Mouse (Mus musculus) MEL (cell line): ENCODE results near the gene Tnfsfm13. TPM values are rescaled to one million over a fixed set of nuclear protein-coding genes. Genes with fewer than 3 reads are reported as not detected.
A peak's percentile ranks its signal among the peaks of the same experiment; 100 is the strongest.

Source experiments
- DNase-seq: peaks from one replicate; pipeline ENCODE4 v3.0.0; 2011; ENCODE audit warnings: low read depth, low spot score
- H3K27ac ChIP-seq: 2 replicates; pipeline ENCODE4 v1.5.1; 2012; ENCODE audit warnings: low read depth, mild to moderate bottlenecking, control low read depth, low read length, moderate library complexity; ENCODE audit not compliant: control insufficient read depth
- H3K27me3 ChIP-seq, 2 experiments: fragments of 150-350 bp in 1 of 2; sonication (generic) in 1 of 2; 2 replicates each; pipeline ENCODE4 v1.6.1; 2012; ENCODE audit warnings: low read length in 2 of 2, mild to moderate bottlenecking in 2 of 2, improper control_type of control experiment in 1 of 2, moderate library complexity in 1 of 2; ENCODE audit not compliant: insufficient read depth in 2 of 2, control insufficient read depth in 1 of 2
- H3K36me3 ChIP-seq, 2 experiments: 2 replicates each; pipeline ENCODE4 v1.6.1; 2012 to 2014; ENCODE audit warnings: low read length in 2 of 2, improper control_type of control experiment in 1 of 2, inconsistent platforms in 1 of 2, mild to moderate bottlenecking in 1 of 2; ENCODE audit not compliant: insufficient read depth in 2 of 2, control insufficient read depth in 1 of 2
- H3K4me1 ChIP-seq, 2 experiments: fragments of 150-350 bp in 1 of 2; sonication (generic) in 1 of 2; 2 replicates each; pipeline ENCODE4 v1.6.1; 2012; ENCODE audit warnings: low read length in 2 of 2, improper control_type of control experiment in 1 of 2, mild to moderate bottlenecking in 1 of 2; ENCODE audit not compliant: insufficient read depth in 2 of 2, control insufficient read depth in 1 of 2
- H3K4me3 ChIP-seq, 2 experiments: fragments of 150-350 bp in 1 of 2; sonication (generic) in 1 of 2; 2 replicates each; pipeline ENCODE4 v1.5.1; 2012; ENCODE audit warnings: low read depth in 2 of 2, low read length in 2 of 2, mild to moderate bottlenecking in 2 of 2, moderate library complexity in 2 of 2, control low read depth in 1 of 2, improper control_type of control experiment in 1 of 2; ENCODE audit not compliant: control insufficient read depth in 1 of 2, insufficient read depth in 1 of 2
- H3K79me2 ChIP-seq: 2 replicates; pipeline ENCODE4 v1.6.1; 2012; ENCODE audit warnings: mild to moderate bottlenecking, low read length, moderate library complexity; ENCODE audit not compliant: control insufficient read depth, poor library complexity, insufficient read depth
- H3K9ac ChIP-seq: 2 replicates; pipeline ENCODE4 v1.6.1; 2012; ENCODE audit warnings: low read depth, mild to moderate bottlenecking, control low read depth, low read length, moderate library complexity; ENCODE audit not compliant: control insufficient read depth, poor library complexity, severe bottlenecking
- H3K9me3 ChIP-seq: fragments of 150-350 bp; sonication (generic); replicated peaks from 2 replicates; pipeline ENCODE4 v1.6.1; 2012; ENCODE audit warnings: mild to moderate bottlenecking, low read length, improper control_type of control experiment, moderate library complexity; ENCODE audit not compliant: insufficient read depth
- BHLHE40 ChIP-seq: IDR thresholded peaks from 2 replicates; pipeline ENCODE4 v1.6.1; 2012; ENCODE audit warnings: low read depth, mild to moderate bottlenecking, inconsistent platforms, low read length, improper control_type of control experiment, borderline replicate concordance
- CHD1 ChIP-seq: IDR thresholded peaks from 2 replicates; pipeline ENCODE4 v1.6.1; 2012; ENCODE audit warnings: low read depth, mild to moderate bottlenecking, inconsistent platforms, low read length, improper control_type of control experiment
- CHD2 ChIP-seq: IDR thresholded peaks from 2 replicates; pipeline ENCODE4 v1.6.1; 2011; ENCODE audit warnings: low read length, improper control_type of control experiment
- CTCF ChIP-seq, 3 experiments: IDR thresholded peaks in 2 of 3; conservative IDR thresholded peaks in 1 of 3; 2 replicates each; pipeline ENCODE4 v1.5.1; 2011 to 2012; ENCODE audit warnings: low read length in 3 of 3, low read depth in 2 of 3, mild to moderate bottlenecking in 2 of 3, improper control_type of control experiment in 1 of 3, inconsistent platforms in 1 of 3, mixed read lengths in 1 of 3, moderate library complexity in 1 of 3; ENCODE audit not compliant: control insufficient read depth in 1 of 3, insufficient read depth in 1 of 3, poor library complexity in 1 of 3, severe bottlenecking in 1 of 3
- E2F4 ChIP-seq: IDR thresholded peaks from 2 replicates; pipeline ENCODE4 v1.6.1; 2011; ENCODE audit warnings: low read depth, low read length, improper control_type of control experiment, borderline replicate concordance
- ELF1 ChIP-seq: IDR thresholded peaks from 2 replicates; pipeline ENCODE4 v1.6.1; 2014; ENCODE audit warnings: low read depth, mild to moderate bottlenecking, inconsistent platforms, low read length, improper control_type of control experiment, moderate library complexity
- EP300 ChIP-seq, 2 experiments: IDR thresholded peaks; 2 replicates each; pipeline ENCODE4 v1.6.1; 2011; ENCODE audit warnings: improper control_type of control experiment in 2 of 2, low read length in 2 of 2, low read depth in 1 of 2, mild to moderate bottlenecking in 1 of 2
- ETS1 ChIP-seq: IDR thresholded peaks from 2 replicates; pipeline ENCODE4 v1.6.1; 2012; ENCODE audit warnings: low read depth, mild to moderate bottlenecking, inconsistent platforms, low read length, improper control_type of control experiment, moderate library complexity
- HCFC1 ChIP-seq: IDR thresholded peaks from 2 replicates; pipeline ENCODE4 v1.6.1; 2012; ENCODE audit warnings: low read depth, mild to moderate bottlenecking, inconsistent platforms, low read length, improper control_type of control experiment, moderate library complexity
- JUND ChIP-seq: IDR thresholded peaks from 2 replicates; pipeline ENCODE4 v1.6.1; 2011; ENCODE audit warnings: low read depth, mild to moderate bottlenecking, improper control_type of control experiment, low read length
- KAT2A ChIP-seq: conservative IDR thresholded peaks from 2 replicates; pipeline ENCODE4 v1.6.1; 2012; ENCODE audit warnings: low read depth, low read length, improper control_type of control experiment, inconsistent platforms
- MAFK ChIP-seq: IDR thresholded peaks from 2 replicates; pipeline ENCODE4 v1.6.1; 2011; ENCODE audit warnings: low read depth, mild to moderate bottlenecking, low read length, improper control_type of control experiment, borderline replicate concordance
- MAX ChIP-seq: IDR thresholded peaks from 2 replicates; pipeline ENCODE4 v1.6.1; 2011; ENCODE audit warnings: low read length, improper control_type of control experiment
- MAZ ChIP-seq: IDR thresholded peaks from 2 replicates; pipeline ENCODE4 v1.6.1; 2012; ENCODE audit warnings: low read depth, mild to moderate bottlenecking, inconsistent platforms, low read length, improper control_type of control experiment
- MEF2A ChIP-seq: IDR thresholded peaks from 2 replicates; pipeline ENCODE4 v1.6.1; 2014; ENCODE audit warnings: low read depth, mild to moderate bottlenecking, inconsistent platforms, low read length, improper control_type of control experiment; ENCODE audit not compliant: poor library complexity, insufficient replicate concordance, severe bottlenecking; ENCODE audit errors: extremely low read depth
- MXI1 ChIP-seq: IDR thresholded peaks from 2 replicates; pipeline ENCODE4 v1.6.1; 2011; ENCODE audit warnings: mild to moderate bottlenecking, low read depth, low read length, improper control_type of control experiment
- MYC ChIP-seq: IDR thresholded peaks from 2 replicates; pipeline ENCODE4 v1.6.1; 2011; ENCODE audit warnings: low read depth, mild to moderate bottlenecking, low read length, improper control_type of control experiment, moderate library complexity
- NRF1 ChIP-seq: IDR thresholded peaks from 2 replicates; pipeline ENCODE4 v1.6.1; 2014; ENCODE audit warnings: low read depth, mild to moderate bottlenecking, inconsistent platforms, low read length, improper control_type of control experiment, moderate library complexity; ENCODE audit not compliant: poor library complexity, insufficient read depth, severe bottlenecking
- POLR2A ChIP-seq, 2 experiments: IDR thresholded peaks; 2 replicates each; pipeline ENCODE4 v1.6.1; 2011 to 2012; ENCODE audit warnings: low read length in 2 of 2, mild to moderate bottlenecking in 2 of 2, control low read depth in 1 of 2, improper control_type of control experiment in 1 of 2, low read depth in 1 of 2, moderate library complexity in 1 of 2; ENCODE audit not compliant: control insufficient read depth in 1 of 2, insufficient read depth in 1 of 2, poor library complexity in 1 of 2
- POLR2AphosphoS2 ChIP-seq: IDR thresholded peaks from 2 replicates; pipeline ENCODE4 v1.6.1; 2011; ENCODE audit warnings: low read length, improper control_type of control experiment
- RAD21 ChIP-seq: IDR thresholded peaks from 2 replicates; pipeline ENCODE4 v1.6.1; 2011; ENCODE audit warnings: mild to moderate bottlenecking, low read depth, low read length, improper control_type of control experiment
- SIN3A ChIP-seq: IDR thresholded peaks from 2 replicates; pipeline ENCODE4 v1.6.1; 2012; ENCODE audit warnings: low read length, improper control_type of control experiment, inconsistent platforms
- SMC3 ChIP-seq: IDR thresholded peaks from 2 replicates; pipeline ENCODE4 v1.6.1; 2011; ENCODE audit warnings: low read depth, low read length, improper control_type of control experiment
- TAL1 ChIP-seq: IDR thresholded peaks from 2 replicates; pipeline ENCODE4 v1.6.1; 2012; ENCODE audit warnings: mild to moderate bottlenecking, inconsistent platforms, low read length, moderate library complexity, mixed read lengths
- TCF12 ChIP-seq: IDR thresholded peaks from 2 replicates; pipeline ENCODE4 v1.6.1; 2014; ENCODE audit warnings: low read depth, mild to moderate bottlenecking, inconsistent platforms, low read length, improper control_type of control experiment, moderate library complexity
- USF1 ChIP-seq: IDR thresholded peaks from 2 replicates; pipeline ENCODE4 v1.6.1; 2014; ENCODE audit warnings: low read depth, mild to moderate bottlenecking, inconsistent platforms, low read length, improper control_type of control experiment, moderate library complexity
- ZC3H11A ChIP-seq: IDR thresholded peaks from 2 replicates; pipeline ENCODE4 v1.6.1; 2012; ENCODE audit warnings: low read depth, mild to moderate bottlenecking, inconsistent platforms, low read length, improper control_type of control experiment
- ZMIZ1 ChIP-seq: IDR thresholded peaks from 2 replicates; pipeline ENCODE4 v1.6.1; 2012; ENCODE audit warnings: low read depth, mild to moderate bottlenecking, inconsistent platforms, low read length, improper control_type of control experiment, moderate library complexity
- polyA plus RNA-seq, 2 experiments: library from polyadenylated mRNA; stranded (reverse) in 1 of 2; unstranded in 1 of 2; fragments of >175 nt in 1 of 2; fragments of >200 nt in 1 of 2; gene quantifications; 2 replicates each; pipeline versions ENCODE4 v1.2.1 to v1.2.4; 2012; ENCODE audit warnings: low replicate concordance in 2 of 2, low read depth in 1 of 2; ENCODE audit not compliant: insufficient read length in 2 of 2, insufficient read depth in 1 of 2, missing spikeins in 1 of 2
- total RNA-seq: library from RNA; depleted of rRNA; stranded (reverse); fragments of 300-350 nt; gene quantifications from 2 replicates; pipeline ENCODE4 v1.2.3, GENCODE M21; 2012

Gene Tnfsfm13
- total and polyA plus RNA-seq, 3 experiments = not detected

DNA sequence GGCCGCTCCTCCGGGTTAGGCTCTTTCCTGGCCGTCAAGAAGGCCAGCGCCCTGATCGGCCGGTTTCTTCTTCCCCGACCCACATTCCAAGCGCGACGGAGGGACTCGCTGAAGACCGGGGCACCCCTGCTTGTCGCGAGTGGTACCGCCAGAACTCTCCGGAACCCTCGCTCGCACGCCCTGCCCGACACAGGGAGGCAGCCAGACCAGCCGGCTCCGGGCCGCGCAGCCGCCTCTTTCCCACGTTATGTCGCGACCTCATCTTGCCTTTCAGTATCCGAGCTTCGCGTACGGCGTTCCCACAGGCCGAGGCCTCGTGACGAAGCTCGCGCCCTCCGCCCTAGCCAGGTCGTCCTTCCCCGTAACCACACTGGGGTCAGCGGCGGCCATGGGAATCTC lies 24.2 kb downstream of the Tnfsfm13 start:
- peak overlapping the region; percentile 61 to 98 for H3K4me3 ChIP-seq
- peak overlapping the region; percentile 96 for H3K27ac ChIP-seq
- H3K36me3 ChIP-seq = peaks cover 17 to 26% of the 10 kb centered on the region in 2 experiments
- peaks cover 37% of the 10 kb centered on the region for H3K79me2 ChIP-seq
- peaks cover 0 to 15% of the 10 kb centered on the region in 2 experiments; a peak in 1 of 4 replicates for H3K4me1 ChIP-seq
- no peaks in the 10 kb centered on the region for H3K9me3 ChIP-seq
- H3K27me3 ChIP-seq = no peaks in the 10 kb centered on the region
- DNase-seq = no peak
- peak overlapping the region; percentile 100 for H3K9ac ChIP-seq
- TF ChIP-seq MEF2A (0 out of 2 replicates have a peak, but pooled peaks have one; percentile 12), MYC (no peak)

DNA sequence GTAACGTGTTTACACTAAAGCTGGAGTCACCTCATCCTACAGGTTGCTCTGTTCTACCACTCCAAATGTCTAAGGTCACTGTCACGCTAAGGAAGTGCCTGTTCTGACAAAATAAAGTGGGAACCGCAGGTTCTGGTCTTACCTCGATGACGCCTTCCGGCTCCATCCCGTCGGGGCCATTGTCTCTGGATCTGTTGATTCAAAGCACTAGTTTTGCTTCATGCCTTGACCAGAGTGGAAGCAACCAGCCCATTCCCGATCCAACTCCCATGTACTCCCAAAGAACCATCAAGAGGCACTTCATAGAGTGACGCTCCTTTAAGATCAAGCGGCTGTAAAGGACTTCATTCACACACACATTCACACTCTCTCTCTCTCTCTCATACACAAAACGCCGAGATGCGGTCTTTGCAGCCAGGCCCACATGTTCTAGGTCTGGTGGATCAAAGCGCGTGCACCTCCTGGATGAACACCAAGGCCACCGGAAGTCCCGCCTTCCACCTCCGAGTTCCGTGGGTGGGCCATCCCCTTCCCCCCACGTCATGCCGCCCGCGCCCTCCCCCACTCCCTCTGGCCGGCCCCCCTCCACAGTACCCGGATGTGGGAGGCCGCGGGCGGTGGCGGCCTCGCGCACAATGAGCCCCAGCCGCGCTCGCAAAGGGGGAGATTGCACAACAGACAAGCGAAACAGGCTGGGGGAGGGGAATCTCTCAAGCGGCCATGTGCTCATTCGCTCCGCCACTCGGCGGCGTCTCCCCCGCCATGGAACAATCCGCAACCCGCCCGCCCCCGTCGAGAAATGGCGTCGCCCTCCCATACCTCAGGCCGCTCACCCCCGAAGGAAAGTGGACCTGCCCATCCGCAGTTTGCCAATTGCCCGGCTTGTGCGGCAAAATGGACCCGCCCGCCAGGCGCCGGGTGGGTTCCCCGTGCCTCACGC lies 24.8 kb downstream of the Tnfsfm13 start:
- H3K79me2 ChIP-seq = peaks cover 36% of the 10 kb centered on the region
- H3K27me3 ChIP-seq = no peaks in the 10 kb centered on the region
- H3K9ac ChIP-seq = peak overlapping the region; percentile 100
- peak; percentile 96 for DNase-seq
- H3K36me3 ChIP-seq = peaks cover 13 to 26% of the 10 kb centered on the region in 2 experiments
- peak overlapping the region; percentile 96 for H3K27ac ChIP-seq
- no peaks in the 10 kb centered on the region for H3K9me3 ChIP-seq
- peaks cover 0 to 15% of the 10 kb centered on the region in 2 experiments; a peak in 1 of 4 replicates for H3K4me1 ChIP-seq
- H3K4me3 ChIP-seq = peak overlapping the region; percentile 61 to 98
- TF ChIP-seq CHD2 (peak; percentile 70), JUND (no peak), MEF2A (no peak), EP300 (IDR thresholded peaks at IDR 0.05; ENCODE audit: low read depth in 1 of 2, low read length in 2 of 2) (peak in 1 of 2 experiments; percentile 74; a peak in 2 of 4 replicates), ELF1 (peak; percentile 92), POLR2AphosphoS2 (peak; percentile 96), MYC (peak; percentile 95), SMC3 (peak; percentile 28), TCF12 (peak; percentile 69; the same call in 1 of the 2 replicates), POLR2A (IDR thresholded peaks at IDR 0.05; ENCODE audit: control insufficient read depth in 1 of 2, insufficient read depth in 1 of 2, low read depth in 1 of 2, low read length in 2 of 2, poor library complexity in 1 of 2) (peak; percentile 52 to 64; a peak in 3 of 4 replicates), KAT2A (peak; percentile 68; the same call in 1 of the 2 replicates), MXI1 (peak; percentile 98), NRF1 (peak; percentile 36; the same call in 1 of the 2 replicates), MAZ (peak; percentile 100), CTCF (IDR thresholded peaks at IDR 0.05 in 2 of 3, conservative IDR thresholded peaks at IDR 0.05 in 1 of 3; ENCODE audit: control insufficient read depth in 1 of 3, insufficient read depth in 1 of 3, low read depth in 2 of 3, low read length in 3 of 3, poor library complexity in 1 of 3, severe bottlenecking in 1 of 3) (no peak), ZMIZ1 (peak; percentile 89; the same call in 1 of the 2 replicates), BHLHE40 (peak; percentile 79), ETS1 (peak; percentile 58), E2F4 (no peak), MAX (peak; percentile 94), HCFC1 (peak; percentile 88), ZC3H11A (no peak), MAFK (no peak), SIN3A (peak; percentile 92), RAD21 (no peak), CHD1 (0 out of 2 replicates have a peak, but pooled peaks have one; percentile 28), TAL1 (no peak), USF1 (peak; percentile 66)
